Mouse (Mus musculus) heart, adult 2 months (tissue): ENCODE data around the gene Lars2.

Experiments
- CTCF ChIP-seq: fragments of 200-600 bp; IDR thresholded peaks from 2 replicates; pipeline ENCODE4 v1.8.1; 2022; ENCODE audit warnings: antibody characterized with exemption, mild to moderate bottlenecking, moderate library complexity
- POLR2A ChIP-seq: fragments of 200-500 bp; IDR thresholded peaks from 2 replicates; pipeline ENCODE4 v1.6.1; 2011; ENCODE audit warnings: mild to moderate bottlenecking, low read depth, low read length, control low read depth; ENCODE audit not compliant: insufficient read depth

- TF ChIP-seq POLR2A (no peak), CTCF (no peak; the same call in 1 of the 2 replicates)
Measured at GRCm38 (mm10) chr9:123450174-123450573, 83.4 kb downstream of the Lars2 start.
